Mouse (Mus musculus) small intestine, adult 2 months (tissue): Measurements from ENCODE around the gene Nsd2.

Experiments used
- CTCF ChIP-seq: fragments of 200-500 bp; IDR thresholded peaks from 2 replicates; pipeline ENCODE4 v1.5.1; 2012; ENCODE audit warnings: low read depth, mild to moderate bottlenecking, control low read depth, inconsistent platforms, low read length, moderate library complexity, mixed read lengths; ENCODE audit not compliant: insufficient replicate concordance, insufficient read length; ENCODE audit errors: extremely low read depth
- POLR2A ChIP-seq: fragments of 200-500 bp; IDR thresholded peaks from 2 replicates; pipeline ENCODE4 v1.6.1; 2012; ENCODE audit warnings: low read depth, mild to moderate bottlenecking, control low read depth, inconsistent platforms, low read length, moderate library complexity

DNA sequence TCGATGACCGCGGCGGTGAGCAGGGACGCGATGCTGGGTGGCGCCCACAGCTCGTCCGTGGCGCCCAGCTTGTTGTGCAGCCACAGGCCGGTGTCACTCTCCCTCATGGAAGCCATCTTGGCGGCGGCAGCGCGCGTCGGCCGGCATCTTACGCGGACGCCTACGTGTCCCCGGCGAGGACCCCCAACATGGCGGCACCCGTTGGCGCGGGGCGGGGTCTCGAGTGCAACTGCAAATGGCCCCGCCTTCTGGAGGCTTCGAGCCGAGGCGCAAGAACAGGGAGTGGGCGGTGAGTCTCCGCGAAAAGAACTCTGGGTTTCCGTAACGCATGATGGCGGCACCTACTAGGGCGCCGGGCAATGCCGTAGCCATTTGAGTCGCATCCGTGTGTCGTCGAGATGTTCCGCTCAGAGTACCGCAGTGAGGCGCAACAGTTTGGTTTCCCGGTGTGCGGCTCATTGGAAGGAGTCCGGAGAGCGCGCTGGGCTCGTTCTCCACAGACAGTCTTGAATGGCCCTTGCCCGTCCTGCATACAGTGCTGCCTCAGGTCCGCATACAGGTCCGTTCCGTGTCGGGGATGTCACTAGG, 115.7 kb downstream of the Nsd2 start, which contains the start of gene Nelfa:
- no peak for TF ChIP-seq CTCF
- TF ChIP-seq POLR2A: peak; percentile 3; the same call in 1 of the 2 replicates
